Mouse (Mus musculus): ENCODE results near the gene Macf1.

The Macf1 gene

DNA sequence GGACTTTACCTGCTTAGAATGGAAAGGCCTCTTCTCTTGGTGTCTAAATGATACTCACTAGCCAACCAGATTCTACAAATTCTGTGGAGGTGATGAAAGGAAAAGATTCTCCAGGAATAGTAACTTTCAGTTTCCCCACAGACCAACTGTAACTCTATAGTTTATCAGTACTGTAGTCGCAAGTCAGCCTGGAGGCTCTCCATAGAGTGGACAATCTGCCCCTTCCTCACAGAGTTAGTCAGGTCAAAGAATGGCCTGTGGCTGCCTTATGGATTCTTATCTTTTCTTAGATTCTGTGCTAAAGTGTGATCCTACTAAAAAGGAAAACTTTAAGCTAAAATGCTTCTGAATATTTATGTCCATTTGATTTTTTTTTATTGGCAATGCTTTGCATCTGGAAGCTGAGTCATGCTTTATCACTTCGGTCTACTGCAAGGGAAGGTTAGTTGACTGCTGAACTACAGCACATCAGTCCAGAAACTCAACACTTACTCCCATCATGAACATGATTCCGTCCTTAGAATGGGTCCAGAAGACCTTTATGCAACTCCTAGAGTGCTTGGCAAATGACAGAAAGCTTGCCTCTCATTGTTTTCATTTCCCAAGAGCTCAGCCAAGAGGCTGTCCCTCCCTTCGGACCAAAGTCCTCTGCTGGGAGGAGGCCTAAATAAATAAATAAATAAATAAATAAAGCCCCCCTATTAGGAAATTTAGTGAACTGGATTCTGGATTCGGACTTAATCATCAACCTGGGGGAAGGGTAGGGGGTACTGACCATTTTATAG, 256.1 kb downstream of the Macf1 start:
- in situ Hi-C loops (cut with MboI; ENCODE audit: low pct_unique_long_range_greater_than_20kb in 1 of 2, low sequenced_read_pairs in 2 of 2, unreplicated experiment in 1 of 2), result no loop called here

DNA sequence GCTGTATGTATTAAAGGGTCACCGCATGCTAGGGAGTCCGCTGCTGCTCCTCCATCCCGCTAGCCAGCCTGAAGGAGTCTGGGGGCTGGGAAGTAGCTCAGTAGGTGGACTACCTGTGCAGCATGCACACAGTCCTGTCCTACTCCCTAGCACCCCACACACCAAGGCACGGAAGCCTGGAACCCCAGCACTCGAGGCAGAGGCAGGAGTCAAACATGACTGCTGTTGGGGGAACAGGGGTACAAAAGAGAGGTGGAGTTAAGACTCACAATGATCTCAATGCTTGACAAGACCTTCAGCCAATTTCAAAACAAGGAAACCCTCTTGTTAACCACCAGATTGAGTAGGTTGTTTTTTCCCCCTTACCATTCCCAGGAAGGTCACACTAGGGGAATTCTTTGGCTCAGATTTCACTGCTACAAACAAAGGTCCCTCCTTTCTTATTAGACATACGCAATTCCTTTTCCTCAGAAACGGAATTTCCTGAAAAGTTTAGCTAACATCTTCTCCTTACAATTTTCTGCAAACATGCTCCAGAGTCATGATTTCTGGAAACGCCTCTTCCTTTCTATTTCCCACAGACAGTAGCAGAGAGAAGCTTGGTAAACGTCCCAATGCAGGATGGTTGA, 256.8 kb downstream of the Macf1 start:
- in situ Hi-C loops (cut with MboI; ENCODE audit: low pct_unique_long_range_greater_than_20kb in 1 of 2, low sequenced_read_pairs in 2 of 2, unreplicated experiment in 1 of 2), result no loop called here

DNA sequence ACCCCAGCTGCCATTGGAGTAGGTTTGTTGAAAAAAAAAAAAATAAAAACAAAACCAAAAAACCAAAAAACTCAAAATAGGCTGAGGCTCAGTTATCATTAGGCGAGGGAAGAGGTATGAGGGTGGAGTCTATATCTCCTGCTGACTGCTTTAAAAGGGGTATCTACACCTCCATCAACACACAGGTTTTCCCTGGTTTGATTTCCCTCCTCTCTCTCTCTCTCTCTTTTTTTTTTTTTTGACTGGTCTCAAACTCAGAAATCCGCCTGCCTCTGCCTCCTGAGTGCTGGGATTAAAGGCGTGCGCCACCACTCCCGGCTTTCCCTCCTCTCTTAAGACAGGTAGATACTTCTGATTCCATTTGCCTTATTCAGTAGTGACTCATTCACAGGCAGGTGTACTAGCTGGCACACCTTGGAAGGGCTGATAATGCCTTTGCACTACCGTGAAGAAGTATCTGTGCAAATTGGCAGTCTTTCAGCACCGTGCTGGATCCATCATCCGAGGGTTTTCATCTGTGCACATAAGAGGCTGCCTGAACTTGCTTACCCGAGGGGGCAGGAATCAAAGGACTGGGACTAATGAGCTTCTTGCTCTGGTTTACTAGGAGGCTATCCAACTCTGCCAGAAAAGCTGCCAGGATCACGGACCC, 257.6 kb downstream of the Macf1 start:
- in situ Hi-C loops (cut with MboI; ENCODE audit: low pct_unique_long_range_greater_than_20kb in 1 of 2, low sequenced_read_pairs in 2 of 2, unreplicated experiment in 1 of 2), result no loop called here

DNA sequence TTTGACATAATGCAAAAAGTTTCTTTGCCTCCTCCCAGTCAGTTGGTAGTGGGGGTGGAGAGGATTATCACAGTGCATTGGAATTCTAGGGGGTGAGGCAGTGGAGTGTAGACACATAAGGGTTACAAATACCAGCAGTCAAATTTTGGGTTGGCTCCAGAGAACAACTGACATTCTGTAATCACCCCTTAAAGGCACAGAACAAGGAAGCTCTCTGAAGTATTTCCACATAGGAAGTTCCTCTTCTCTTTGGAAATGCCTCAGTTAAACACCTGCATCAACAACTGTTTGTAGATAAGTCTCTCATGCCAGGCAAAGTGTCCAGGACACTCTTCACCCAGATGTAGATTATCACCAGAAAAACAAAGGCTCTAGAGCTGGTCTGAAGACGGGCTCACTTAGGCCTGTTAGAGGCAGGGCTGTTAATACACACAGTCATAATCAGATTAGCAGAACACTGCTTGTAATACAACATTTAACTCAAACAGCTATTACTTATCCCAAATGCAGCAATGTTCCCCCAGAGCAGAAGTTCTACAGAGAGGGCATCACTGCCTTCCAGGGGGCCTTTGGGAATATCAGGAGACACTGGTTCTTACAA, 258.4 kb downstream of the Macf1 start:
- in situ Hi-C loops (cut with MboI; ENCODE audit: low pct_unique_long_range_greater_than_20kb in 1 of 2, low sequenced_read_pairs in 2 of 2, unreplicated experiment in 1 of 2), result no loop called here

DNA sequence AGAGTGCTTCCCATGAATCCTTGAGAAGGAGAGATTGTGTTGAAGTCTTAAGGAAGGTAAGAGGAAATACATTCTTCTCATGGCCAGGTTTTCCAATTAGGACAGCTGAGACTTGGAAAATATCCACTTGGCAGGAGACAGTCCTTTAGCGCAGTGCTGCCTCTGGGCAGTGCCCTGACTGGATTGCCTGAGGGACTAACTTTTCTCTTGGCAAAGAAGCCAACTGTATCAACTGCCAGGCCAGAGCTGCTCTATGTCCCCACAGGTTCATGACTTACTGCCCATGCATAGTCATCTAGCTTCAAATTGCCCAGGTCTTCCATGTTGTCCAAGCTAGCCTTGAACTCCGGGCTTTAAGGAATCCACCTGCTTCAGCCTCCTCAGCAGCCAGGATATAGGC, 260.1 kb downstream of the Macf1 start:
- in situ Hi-C loops (cut with MboI; ENCODE audit: low pct_unique_long_range_greater_than_20kb in 1 of 2, low sequenced_read_pairs in 2 of 2, unreplicated experiment in 1 of 2), result no loop called here

DNA sequence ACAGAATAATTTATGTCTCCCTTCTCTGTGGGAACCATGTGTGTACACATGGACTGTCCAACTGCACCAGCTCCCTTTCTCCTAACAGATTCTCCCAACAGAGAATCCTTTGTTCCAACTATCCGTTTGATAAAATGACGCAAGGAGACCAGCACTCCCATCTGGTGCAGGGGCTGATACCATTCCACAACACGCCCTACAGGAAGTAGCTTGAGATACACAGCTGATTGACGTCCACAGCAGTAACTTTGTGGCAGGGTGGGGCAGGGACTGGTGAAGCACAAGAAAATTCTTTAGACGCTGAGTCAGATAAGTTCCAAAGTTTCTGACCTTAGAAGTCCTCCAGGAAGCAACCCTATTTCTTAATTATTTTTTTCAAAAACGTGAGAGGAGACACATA, 261.3 kb downstream of the Macf1 start:
- in situ Hi-C loops (cut with MboI; ENCODE audit: low pct_unique_long_range_greater_than_20kb in 1 of 2, low sequenced_read_pairs in 2 of 2, unreplicated experiment in 1 of 2), result no loop called here

DNA sequence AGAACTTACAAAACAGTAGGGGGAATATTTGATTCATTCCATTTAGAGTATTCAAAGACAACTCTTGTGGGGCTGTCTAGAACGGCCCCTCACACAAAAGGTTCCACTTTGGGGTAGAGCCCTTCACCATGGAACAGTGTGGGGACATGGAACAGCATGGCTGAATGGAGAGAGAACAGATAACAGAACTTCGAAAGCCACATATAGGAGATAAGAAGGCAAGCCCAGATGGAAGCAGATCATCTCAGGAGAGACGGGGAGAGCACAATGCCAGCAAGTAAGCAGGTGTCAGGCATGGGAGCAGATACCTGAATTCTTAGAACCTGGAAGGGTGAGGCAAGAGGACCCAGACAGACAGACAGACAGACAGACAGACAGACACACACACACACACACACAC, 266.1 kb downstream of the Macf1 start:
- in situ Hi-C loops (cut with MboI; ENCODE audit: low pct_unique_long_range_greater_than_20kb in 1 of 2, low sequenced_read_pairs in 2 of 2, unreplicated experiment in 1 of 2), result no loop called here

DNA sequence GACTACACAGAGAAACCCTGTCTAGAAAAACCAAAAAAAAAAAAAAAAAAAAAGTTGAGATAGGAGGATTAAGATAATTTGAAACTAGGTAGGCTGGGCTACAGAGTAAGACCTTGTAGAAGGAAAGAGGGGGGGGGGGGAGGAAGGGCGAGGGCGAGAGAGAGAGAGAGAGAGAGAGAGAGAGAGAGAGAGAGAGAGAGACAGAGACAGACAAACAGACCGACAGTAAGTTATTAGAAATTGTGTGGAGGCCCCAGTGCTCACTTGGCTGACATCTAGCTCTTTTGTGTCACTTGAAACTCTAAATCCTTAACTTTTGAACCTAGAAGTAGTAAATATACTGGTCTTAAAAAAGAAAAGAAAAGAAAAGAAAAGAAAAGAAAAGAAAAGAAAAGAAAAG, 266.7 kb downstream of the Macf1 start:
- in situ Hi-C loops (cut with MboI; ENCODE audit: low pct_unique_long_range_greater_than_20kb in 1 of 2, low sequenced_read_pairs in 2 of 2, unreplicated experiment in 1 of 2), result no loop called here

DNA sequence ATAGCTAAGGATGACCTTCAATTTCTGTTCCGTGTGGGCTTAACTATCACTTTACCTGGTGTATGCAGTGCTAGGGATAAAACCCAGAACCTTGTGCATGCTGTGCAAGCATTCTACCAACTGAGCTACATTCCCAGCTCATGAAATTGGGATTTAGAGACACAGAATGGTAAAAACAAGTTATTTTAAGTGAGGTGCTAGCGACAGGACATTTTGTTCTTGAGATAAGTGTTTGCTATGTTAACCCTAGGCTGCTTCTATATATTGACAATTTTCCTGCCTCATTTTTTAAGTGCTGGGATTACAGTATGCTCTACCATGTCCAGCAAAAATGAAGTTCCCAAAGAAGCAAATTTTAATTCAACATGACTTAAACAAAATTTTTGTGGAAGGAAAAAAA, 267.3 kb downstream of the Macf1 start:
- in situ Hi-C loops (cut with MboI; ENCODE audit: low pct_unique_long_range_greater_than_20kb in 1 of 2, low sequenced_read_pairs in 2 of 2, unreplicated experiment in 1 of 2), result no loop called here

DNA sequence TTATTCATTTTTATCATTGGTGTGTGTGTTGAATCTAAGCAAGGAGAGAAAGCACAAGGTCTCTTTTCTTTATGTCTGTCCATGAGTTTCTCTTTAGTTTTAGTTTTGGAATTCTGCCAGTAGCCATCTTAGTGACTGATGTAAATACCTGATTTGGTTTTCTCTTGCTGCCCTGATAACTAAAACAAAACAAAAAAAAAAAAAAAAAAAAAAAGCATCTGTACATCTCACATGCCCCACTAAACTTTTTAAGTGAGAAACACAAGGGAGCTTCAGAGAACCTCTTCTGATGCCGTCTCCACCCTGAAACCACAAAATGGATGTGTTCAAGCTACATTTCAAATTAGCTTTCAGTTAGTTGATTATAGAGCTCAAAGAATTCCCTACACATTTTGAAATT, 268.6 kb downstream of the Macf1 start:
- in situ Hi-C loops (cut with MboI; ENCODE audit: low pct_unique_long_range_greater_than_20kb in 1 of 2, low sequenced_read_pairs in 2 of 2, unreplicated experiment in 1 of 2), result no loop called here

DNA sequence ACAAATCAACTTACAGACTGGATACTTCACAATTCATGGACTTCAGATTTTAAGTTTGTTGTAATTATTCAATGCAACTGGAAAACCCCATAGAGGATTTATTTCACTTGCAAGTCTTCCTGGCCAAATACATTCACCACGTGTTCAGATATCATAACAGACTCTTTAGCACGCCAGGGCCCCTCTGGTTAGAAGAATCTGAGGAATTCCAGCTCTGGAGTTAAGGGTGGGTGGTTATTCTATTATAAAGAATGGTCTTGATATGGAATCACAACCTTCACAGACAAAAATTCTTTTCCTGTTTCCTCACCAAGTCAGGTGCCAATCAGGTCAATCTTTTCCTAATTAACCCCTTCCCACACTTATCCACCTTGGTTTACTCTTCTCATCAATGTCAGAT, 270.3 kb downstream of the Macf1 start:
- in situ Hi-C loops (cut with MboI; ENCODE audit: low pct_unique_long_range_greater_than_20kb in 1 of 2, low sequenced_read_pairs in 2 of 2, unreplicated experiment in 1 of 2), result no loop called here

DNA sequence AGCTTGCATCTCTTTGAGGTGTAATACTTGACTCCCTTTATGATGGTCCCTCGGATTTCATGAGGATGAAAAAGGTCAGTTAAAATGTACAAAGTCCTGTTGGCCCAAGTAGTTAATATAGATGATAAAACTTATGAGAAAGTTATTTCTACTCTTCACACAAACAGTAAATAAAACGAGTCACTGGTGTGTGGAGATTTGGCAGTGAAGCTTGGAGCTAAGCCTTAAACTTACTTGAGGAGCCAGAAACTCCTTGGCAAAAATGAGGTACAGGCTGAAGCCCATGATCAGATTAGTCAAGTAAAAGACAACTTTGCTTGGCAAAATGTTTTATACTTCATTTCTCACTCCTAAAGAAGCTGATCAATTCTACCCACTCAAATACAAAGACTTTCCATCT, 271.2 kb downstream of the Macf1 start:
- in situ Hi-C loops (cut with MboI; ENCODE audit: low pct_unique_long_range_greater_than_20kb in 1 of 2, low sequenced_read_pairs in 2 of 2, unreplicated experiment in 1 of 2), result no loop called here

DNA sequence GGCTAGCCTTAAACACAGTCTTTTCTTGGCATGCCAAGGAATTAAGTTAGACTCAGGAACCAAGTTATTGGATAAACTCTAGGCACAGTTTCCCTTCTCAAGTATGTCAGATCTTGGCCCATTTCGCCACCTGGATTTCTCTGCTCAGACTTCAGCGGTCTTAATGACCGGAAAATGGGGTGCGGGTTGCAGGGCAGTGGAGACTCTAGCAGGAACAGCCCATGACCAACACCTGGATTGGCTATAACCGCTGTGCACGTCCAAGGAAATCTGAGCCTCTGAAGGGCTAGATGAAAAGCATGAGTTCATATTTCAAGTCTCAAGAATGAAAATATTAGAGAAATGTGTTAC, 271.7 kb downstream of the Macf1 start:
- in situ Hi-C loops (cut with MboI; ENCODE audit: low pct_unique_long_range_greater_than_20kb in 1 of 2, low sequenced_read_pairs in 2 of 2, unreplicated experiment in 1 of 2), result no loop called here

DNA sequence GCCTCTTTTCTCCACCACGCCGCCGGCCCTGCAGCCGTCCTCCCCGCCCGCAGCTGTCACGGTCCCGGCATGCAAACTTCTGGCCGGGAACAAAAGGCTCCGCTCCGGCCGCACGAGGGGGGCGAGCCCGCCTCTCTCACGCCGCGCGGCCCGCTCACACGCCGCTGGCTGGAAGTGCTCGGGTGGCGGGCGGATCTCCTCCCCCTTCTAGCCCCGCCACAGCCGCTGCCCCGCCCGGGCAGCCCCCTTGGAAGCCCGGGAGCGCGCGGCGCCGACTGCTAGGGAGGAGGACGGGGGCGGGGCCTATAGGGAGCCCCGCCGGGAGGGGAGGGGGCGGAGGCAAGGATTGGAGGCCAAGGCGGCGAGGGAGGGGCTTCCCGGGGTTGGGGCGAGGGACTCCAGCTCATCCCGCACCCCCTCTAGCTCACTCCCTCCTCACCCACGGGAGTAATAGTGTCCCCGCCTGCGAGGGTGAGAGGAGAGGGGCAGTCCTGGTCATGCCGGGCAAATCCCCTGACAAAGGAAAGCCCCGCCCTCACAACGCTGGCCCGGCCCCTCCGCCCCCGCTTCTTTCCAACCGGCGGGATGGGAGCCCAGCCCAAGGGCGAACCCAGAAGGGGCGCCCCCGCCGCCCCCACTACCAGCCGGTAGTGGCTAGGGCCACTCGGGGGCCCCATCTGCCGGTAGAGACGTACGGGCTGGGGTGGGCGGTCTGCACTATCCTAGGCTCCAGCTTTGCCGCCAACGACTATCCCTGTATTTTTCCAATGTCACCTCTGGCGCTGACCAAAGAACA, 272.2 kb downstream of the Macf1 start:
- in situ Hi-C loops (cut with MboI; ENCODE audit: low pct_unique_long_range_greater_than_20kb in 1 of 2, low sequenced_read_pairs in 2 of 2, unreplicated experiment in 1 of 2), result no loop called here

DNA sequence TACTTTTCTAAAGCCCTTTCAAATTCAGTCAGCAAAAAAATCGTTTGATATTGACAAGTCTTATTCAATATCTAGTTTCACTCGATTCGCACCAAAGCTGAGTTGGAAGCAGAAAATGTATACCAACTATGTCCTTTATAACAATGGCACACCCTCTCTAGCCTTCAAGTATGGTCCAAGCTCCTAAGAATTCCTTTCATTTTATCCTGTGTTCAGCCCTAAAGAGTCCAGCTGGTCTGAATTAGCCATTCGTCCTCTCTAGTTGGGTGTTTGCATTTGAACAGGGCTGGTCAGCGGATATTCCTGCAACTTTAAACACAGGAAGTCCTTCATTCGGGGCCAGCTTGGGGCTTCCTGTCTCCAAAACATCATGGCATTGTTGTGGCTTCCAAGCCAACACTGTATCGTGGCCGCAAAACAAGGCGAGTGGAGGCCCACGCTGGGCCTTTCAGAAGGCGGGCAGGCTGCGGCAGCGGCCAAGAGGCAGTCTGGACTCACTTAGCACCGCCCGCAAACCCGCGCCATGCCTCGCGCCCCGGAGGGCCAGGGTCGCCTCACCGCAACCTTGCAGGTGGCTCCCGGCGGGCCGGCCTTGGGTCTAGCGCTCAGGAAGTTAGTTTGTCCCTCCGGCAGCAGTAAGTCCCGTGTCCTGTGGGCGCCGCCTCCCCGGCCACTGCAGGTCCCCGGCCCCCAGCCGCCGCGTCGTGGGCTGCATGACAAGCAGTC, 273.0 kb downstream of the Macf1 start:
- in situ Hi-C loops (cut with MboI; ENCODE audit: low pct_unique_long_range_greater_than_20kb in 1 of 2, low sequenced_read_pairs in 2 of 2, unreplicated experiment in 1 of 2), result no loop called here

DNA sequence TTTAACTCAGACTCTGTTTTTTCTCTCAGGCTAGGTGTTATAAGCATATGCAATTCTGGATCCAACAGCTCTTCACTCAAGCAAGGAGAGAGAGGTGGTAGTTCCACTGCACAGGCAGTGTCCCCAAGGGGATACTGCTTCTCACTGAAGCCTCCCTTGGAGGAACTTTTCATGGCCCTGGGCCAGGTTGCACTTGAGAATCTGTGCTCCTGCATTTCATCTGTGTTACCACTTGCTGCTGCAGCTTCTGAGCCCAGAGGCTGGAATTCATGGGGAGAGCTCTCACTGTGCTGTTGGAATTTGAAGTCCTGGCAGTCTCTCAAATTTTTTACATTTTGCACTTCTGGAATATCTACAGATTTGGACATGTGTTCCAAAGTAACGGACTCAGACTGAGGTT, 274.4 kb downstream of the Macf1 start:
- in situ Hi-C loops (cut with MboI; ENCODE audit: low pct_unique_long_range_greater_than_20kb in 1 of 2, low sequenced_read_pairs in 2 of 2, unreplicated experiment in 1 of 2), result no loop called here

DNA sequence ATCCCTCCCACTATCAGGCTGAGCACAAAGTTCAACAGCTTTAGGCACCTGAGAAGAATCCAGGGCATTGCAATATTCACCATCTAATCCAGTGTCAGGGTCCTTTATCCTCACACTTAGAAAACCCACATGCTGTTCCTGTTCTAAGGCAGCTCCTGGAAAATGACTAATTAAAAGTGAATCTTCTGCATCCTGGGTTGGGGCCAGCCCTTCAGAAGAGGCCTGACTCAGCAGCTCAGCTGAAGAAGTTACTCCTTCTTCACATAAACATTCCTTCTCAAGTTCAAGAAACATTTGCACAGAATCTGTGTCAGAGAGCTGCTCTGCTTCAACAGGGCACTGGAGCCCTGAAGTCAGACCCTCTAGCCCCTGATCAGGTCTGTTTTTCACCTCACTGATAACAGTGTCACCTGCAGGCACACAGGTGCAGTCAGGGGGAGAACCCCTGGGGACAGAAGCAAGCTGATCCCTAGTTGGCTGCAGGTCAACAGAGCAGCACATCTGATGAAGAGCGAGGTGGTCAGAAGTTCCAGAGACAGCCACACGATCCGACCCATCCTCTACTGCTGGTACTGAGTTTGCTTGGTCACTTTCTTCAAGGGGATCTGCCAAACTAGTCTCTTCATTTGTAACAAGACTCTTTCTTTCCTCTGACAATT, 275.0 kb downstream of the Macf1 start:
- in situ Hi-C loops (cut with MboI; ENCODE audit: low pct_unique_long_range_greater_than_20kb in 1 of 2, low sequenced_read_pairs in 2 of 2, unreplicated experiment in 1 of 2), result no loop called here

DNA sequence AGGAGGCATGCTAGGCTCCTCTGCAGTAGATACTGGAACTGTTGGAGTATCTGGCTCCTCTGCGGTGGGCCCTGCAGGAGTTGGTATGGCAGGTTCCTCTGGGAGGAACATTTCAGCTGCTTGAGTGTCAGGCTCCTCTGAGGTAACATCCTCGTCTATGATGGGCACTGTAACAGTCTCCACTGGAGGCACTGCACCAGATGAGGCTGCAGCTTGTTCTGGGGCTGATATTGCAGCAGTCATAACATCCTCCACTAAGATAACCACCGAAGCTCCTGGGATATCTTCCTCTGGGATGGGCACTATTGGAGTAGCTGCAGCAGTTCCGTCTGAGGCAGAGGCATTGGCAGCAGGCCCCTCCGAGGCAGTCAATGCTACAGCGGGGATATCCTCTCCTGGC, 276.4 kb downstream of the Macf1 start:
- in situ Hi-C loops (cut with MboI; ENCODE audit: low pct_unique_long_range_greater_than_20kb in 1 of 2, low sequenced_read_pairs in 2 of 2, unreplicated experiment in 1 of 2), result no loop called here
